Mouse (Mus musculus) stomach, postnatal 0 days (tissue): ENCODE measurements around the gene Matk.

ENCODE experiments used
- CTCF ChIP-seq: IDR thresholded peaks from 2 replicates; pipeline ENCODE4 v1.5.1; 2016; ENCODE audit warnings: antibody characterized with exemption, low read depth, mild to moderate bottlenecking, moderate library complexity
- EP300 ChIP-seq: optimal IDR thresholded peaks from 2 replicates; pipeline ENCODE3; 2016; ENCODE audit warnings: antibody characterized with exemption

- TF ChIP-seq CTCF: no peak
- no peak for TF ChIP-seq EP300
These were observed 14.1 kb upstream of the Matk start for GRCm38 (mm10) chr10:81238618-81239017.
